Mouse (Mus musculus): ENCODE measurements around the gene Sgk1. TPM values are rescaled to one million over a fixed set of nuclear protein-coding genes. Genes with fewer than 3 reads are reported as not detected.
"Not testable (repeated sequence)": the region's sequence is repeated elsewhere in the genome, so short reads cannot be mapped to it uniquely, and the experiment has no call there.

Sgk1 gene
- total RNA-seq, 1 experiment from 2014 or later: 5.3 TPM

DNA sequence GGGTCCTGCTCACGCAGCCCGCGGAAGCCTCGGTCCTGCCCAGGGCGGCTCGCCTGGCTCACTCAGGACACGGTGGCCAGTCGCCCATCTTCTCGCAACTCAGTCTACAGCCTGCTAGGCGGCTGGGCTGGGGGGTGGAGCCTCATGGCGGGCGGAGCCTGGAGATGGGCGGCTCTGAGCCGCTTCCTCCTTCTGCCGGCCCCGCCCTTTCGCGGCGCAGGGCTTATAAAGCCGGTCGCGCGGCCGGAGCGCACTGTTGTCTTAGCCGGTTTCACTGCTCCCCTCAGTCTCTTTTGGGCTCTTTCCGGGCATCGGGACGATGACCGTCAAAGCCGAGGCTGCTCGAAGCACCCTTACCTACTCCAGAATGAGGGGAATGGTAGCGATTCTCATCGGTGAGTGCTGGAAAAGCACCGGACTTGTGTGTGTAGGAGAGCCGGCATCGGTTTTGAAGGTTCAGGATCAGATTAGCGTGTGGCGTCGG is 112.5 kb downstream of the Sgk1 start:
- peak; percentile 80 for ATAC-seq (replicated peaks; ENCODE audit: low read depth, poor library complexity, severe bottlenecking)

DNA sequence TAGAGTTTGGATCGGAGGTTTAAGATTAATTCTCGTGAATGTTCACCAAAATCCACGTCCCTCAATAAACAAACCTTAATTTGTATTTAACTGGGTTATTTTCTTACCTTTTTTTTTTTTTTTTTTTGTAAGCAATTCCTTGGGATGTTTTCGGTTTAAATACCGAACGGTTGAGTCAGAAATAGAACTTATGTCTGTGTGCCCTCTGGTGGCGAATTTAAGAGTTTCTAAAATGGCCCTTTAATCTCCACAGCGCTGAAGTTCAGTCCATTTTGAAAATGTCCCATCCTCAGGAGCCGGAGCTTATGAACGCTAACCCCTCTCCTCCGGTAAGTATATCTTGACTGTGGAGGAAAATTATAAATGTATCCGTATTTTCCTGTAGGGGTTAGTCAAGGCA is 113.2 kb downstream of the Sgk1 start:
- ATAC-seq (replicated peaks; ENCODE audit: low read depth, poor library complexity, severe bottlenecking): 0 out of 2 replicates have a peak, but pooled peaks have one; percentile 16

DNA sequence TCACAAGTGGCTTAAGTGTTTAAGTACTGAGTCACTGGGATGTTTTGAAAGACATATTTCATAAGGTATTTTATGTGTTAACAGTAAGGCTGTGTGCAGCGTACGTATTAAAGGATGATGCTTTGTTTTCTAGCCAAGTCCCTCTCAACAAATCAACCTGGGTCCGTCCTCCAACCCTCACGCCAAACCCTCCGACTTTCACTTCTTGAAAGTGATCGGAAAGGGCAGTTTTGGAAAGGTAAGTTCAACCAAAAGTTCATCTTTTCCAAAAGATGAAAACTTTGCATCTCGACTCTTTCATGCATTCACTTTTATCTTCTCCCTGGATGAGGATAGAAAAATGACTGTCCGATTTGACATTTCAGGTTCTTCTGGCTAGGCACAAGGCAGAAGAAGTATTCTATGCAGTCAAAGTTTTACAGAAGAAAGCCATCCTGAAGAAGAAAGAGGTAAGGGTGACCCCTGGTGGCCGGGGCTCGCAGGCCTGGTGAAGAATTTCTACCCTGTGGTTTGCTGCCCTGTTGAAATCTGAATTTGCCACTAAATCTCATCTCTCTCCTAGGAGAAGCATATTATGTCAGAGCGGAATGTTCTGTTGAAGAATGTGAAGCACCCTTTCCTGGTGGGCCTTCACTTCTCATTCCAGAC is 113.8 kb downstream of the Sgk1 start:
- 0 out of 2 replicates have a peak, but pooled peaks have one; percentile 27 for ATAC-seq (replicated peaks; ENCODE audit: low read depth, poor library complexity, severe bottlenecking)

DNA sequence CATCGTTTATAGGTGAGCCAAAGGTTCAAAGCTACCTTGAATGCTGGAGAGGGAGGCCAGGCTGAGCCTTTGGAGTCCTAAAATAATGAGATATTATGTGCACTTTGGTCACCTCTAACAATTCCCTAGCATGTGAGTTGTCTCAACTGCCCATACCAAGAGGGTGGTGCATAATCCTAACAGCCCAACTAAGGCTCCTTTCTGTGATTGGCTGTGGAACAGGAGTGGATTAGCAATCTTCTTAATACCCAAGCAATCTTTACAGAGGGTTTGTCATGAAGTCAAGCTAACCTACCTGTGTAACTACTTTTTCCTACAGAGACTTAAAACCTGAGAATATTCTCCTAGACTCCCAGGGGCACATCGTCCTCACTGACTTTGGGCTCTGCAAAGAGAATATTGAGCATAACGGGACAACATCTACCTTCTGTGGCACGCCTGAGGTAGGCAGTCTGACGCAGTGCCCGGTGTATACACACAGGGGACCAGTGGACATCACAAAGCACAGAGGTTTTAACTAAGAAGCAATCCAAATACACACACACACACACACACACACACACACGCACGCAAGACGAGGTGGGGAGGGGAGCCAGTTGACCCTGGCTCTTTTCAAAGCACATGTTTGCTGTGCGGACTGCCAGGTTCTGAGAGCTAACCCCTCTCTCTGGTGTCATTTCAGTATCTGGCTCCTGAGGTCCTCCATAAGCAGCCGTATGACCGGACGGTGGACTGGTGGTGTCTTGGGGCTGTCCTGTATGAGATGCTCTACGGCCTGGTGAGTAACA is 114.9 kb downstream of the Sgk1 start:
- ATAC-seq (replicated peaks; ENCODE audit: low read depth, poor library complexity, severe bottlenecking): no peak

DNA sequence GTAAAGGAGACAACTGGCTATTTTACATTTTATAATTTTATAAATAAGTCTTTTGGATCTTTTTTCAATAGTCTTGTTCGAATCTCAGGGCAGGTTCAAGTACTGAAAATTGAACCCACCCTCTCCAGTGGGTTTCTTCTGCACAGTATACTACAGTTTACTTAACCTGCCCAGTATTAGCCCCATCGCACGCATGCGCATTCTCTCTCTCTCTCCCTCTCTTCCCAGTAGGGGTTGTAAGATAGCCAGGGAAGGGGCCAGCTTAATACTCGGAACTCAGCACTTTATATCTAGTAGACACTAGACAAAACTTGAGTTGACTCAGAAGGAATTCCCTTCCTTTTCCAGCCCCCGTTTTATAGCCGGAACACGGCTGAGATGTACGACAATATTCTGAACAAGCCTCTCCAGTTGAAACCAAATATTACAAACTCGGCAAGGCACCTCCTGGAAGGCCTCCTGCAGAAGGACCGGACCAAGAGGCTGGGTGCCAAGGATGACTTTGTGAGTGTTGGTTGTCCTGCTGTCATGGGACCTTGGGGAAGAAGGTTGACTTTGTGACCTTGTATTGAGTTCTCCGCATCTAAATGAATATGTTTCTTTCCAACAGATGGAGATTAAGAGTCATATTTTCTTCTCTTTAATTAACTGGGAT is 115.7 kb downstream of the Sgk1 start:
- ATAC-seq (replicated peaks; ENCODE audit: low read depth, poor library complexity, severe bottlenecking): no peak

DNA sequence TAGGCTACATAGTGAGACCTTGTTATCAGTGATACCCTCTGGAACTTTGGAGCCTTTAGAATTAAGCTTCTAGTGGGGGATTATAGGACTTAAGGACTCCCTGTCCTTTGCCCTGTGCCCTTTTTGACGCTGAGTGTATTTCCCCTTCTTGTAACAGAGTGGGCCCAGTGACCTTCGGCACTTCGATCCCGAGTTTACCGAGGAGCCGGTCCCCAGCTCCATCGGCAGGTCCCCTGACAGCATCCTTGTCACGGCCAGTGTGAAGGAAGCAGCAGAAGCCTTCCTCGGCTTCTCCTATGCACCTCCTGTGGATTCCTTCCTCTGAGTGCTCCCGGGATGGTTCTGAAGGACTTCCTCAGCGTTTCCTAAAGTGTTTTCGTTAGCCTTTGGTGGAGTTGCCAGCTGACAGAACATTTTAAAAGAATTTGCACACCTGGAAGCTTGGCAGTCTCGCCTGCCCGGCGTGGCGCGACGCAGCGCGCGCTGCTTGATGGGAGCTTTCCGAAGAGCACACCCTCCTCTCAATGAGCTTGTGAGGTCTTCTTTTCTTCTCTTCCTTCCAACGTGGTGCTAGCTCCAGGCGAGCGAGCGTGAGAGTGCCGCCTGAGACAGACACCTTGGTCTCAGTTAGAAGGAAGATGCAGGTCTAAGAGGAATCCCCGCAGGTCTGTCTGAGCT is 116.7 kb downstream of the Sgk1 start:
- ATAC-seq (replicated peaks; ENCODE audit: low read depth, poor library complexity, severe bottlenecking): no peak

DNA sequence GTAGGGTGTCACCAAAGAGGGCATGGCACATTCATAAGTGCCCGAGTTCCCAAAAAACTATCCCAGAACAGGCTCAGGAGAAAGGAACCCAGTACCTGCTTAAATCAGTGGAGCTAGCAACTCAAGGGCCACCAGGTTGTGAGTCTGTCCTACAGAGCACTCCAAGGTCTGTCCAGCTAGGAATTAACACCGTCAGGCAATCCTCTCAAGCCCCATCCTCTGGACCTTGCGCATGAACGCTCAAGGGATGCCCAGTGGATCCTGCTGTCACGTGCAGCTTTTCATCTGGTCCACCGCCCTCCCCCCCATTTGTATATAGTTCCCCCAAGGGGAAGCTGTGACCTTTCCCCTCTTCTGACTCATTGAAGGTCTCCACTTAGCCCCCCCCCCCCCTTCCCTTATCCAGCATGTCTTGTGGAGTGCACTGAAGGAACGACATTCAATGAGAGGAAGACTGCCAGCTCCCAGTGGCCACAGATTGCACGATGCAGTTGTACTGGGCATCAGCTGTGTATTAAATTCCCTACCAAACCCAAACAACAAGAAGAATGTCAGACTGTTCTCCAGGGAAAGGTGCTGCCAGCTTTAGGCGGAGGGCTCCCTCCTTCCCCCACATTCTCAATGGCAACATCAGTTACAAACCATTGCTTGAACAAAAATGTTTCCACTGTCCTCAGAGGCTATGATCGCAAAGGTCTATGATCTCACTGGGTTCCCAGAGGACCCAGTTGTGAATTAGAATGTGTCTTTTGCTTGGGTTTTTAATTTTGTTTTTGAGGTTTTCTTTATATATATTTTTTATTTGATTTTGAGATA is 118.7 kb downstream of the Sgk1 start:
- no peak for ATAC-seq (replicated peaks; ENCODE audit: low read depth, poor library complexity, severe bottlenecking)

DNA sequence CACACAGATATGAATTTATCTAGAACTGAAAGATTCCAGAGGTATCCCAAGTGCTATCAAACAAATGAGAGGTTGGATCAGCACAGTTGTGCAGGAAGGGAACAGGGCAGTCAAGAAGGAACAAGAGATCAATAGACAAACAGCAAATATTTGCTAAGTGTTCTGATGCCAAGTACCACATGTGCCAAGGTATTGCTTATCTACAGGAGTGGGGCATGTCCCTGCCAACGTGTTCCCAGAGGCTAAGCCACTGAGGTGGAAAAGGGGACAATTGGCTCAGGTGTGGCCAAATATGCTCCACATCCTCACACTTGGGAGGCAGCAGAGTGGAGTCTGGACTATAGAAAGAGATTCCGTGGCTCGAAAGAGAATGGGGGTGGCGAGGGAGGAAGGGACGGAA is 119.6 kb downstream of the Sgk1 start:
- no peak for ATAC-seq (replicated peaks; ENCODE audit: low read depth, poor library complexity, severe bottlenecking)

DNA sequence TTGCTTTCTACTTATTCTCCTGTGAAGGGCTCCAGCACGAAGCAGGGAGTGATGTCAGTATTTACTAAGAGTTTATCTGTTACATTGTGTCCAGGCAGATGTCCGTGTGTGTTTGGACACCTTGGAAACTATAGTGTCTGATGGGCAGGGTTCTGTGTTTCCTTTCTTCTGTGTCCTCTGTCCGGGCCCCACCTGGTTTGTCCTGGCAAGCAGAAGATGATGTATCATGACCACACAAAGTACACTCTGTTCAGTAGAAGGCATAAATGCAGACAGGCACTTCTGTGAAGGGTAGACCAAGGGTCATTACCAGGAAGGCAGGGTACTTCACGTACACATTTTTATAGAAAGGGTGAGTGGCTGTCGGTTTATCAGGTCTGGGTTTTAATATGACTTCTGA is 122.8 kb downstream of the Sgk1 start:
- no peak for ATAC-seq (replicated peaks; ENCODE audit: low read depth, poor library complexity, severe bottlenecking)

DNA sequence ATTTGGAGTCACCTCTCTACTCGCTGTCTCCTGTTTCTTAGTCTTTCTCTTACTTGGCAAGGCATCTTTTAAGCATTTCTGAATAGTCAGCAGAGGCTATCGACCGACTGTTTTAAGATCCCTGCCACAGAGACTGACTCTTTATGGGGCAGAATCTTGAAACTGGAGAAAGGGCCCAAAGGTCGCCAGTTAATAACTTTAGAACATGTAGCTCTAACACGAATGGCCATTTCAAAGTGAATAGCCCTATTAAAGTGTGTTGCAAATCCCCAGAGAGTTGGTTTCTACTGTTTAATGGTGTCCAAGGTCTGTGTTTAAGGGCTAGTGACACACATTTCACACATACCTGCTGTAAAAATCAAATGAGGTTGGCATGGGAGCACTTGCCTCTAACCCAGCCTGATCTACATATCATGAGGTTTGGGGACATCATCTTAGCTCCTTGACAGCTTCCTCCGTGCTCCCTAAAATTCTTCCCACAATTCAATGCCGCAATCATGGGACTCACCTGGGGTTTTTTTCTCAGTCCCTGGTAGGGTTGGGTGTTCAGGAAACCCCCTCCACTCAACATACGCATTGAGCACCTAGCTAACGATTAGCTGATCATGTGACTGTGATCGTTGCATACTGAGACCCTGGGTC is 125.3 kb downstream of the Sgk1 start:
- no peak for ATAC-seq (replicated peaks; ENCODE audit: low read depth, poor library complexity, severe bottlenecking)

DNA sequence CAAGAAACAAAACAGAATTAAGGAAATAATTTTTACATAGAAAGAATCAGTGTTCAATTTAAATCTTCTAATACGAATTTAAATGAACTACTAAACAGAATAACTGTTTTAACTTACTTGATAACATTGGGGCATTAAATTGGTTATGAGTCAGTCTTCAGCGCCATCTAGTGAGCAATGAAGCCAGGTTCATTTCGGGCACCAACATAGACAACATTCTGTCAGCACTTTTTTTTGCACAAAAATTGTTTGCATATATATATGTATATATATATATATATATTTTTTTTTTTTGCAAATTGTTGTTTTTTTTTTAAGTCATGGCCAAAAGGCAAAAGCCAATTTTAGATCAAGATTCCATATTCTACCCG is 125.8 kb downstream of the Sgk1 start:
- peak; percentile 63; the same call in 1 of the 2 replicates for ATAC-seq (replicated peaks; ENCODE audit: low read depth, poor library complexity, severe bottlenecking)

DNA sequence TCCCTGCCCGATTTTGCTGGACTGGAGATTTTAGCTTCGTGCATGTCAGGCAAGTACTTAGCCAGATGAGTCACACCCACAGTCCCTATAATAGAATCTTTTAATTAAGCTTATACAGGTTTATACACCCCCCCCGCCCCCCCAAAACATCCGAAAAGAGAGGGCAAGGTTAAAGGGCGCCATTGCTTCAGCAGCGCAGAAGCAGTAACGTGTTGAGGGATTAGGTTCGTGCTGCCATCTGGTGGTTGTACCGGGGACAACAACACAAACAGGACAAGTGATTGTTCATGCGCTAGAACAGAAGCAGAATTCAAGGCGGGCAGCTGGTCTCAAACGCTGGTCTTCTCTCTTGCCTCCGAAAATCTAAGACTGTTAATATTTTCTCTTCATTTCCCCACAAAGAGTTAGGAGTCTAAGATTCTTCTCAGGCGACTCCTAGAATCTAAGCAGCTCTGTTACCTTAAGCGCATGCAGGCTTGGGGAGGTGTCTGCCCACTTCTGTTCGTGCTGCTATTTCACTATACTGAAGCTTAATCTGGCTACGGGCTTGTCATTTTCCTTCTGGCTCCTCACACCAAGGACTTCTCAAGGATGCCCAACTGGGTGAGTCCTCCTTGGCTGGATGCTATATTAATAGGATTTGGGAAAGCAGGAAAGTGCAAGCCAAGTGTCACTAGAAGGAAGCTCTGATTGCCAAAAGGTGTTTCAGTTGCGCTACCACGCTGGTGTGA is 128.3 kb downstream of the Sgk1 start:
- peak; percentile 84; the same call in 1 of the 2 replicates for ATAC-seq (replicated peaks; ENCODE audit: low read depth, poor library complexity, severe bottlenecking)

DNA sequence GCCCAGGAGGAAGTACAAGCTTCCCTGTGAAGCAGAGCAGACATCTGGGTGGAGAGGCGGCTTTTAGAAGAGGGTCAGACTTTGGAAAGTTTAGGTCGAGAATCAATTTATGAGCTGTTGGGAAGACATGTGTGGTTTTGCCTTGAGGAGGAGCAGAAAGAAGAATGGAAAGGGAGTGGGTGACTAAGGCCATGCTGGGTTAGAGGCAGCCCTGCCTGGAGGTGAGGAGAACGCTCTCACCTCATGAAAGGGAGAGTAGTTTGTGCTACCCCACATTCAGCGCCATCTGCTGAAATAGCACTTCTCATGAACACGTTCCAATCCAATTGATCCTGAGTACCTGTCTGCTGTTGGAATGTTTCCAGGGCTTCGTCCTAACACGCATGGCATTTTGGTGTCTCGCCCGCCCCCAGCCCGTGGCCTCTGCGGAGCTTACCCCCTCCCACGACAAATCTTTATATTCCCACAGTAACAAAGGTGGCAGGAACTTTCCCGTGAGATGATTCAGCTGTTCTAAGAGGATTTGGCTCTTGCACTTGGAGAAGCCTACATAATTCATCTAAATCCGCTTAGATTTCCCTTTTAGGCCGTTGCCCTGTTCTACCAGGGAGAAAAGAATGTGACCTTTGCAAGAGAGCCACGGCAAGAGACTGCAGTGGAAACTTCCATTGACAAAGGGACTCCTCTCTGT is 135.6 kb downstream of the Sgk1 start:
- no peak for ATAC-seq (replicated peaks; ENCODE audit: low read depth, poor library complexity, severe bottlenecking)

DNA sequence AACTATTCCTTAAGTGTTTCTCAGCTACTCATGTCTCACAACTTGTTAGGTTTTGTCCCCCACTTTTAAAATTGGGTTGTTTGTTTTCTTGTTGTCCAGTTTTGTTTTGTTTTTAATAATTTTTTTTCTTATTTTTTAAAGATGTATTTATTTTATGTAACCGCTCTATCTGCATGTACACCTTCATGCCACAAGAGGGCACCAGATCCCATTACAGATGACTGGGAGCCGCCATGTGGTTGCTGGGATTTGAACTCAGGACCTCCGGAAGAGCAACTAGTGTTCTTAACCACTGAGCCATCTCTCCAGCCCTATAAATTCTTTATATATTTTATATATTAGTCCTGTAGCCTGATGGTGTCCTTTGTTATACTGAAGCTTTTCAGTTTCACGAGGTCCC is 136.6 kb downstream of the Sgk1 start:
- ATAC-seq (replicated peaks; ENCODE audit: low read depth, poor library complexity, severe bottlenecking): no peak

DNA sequence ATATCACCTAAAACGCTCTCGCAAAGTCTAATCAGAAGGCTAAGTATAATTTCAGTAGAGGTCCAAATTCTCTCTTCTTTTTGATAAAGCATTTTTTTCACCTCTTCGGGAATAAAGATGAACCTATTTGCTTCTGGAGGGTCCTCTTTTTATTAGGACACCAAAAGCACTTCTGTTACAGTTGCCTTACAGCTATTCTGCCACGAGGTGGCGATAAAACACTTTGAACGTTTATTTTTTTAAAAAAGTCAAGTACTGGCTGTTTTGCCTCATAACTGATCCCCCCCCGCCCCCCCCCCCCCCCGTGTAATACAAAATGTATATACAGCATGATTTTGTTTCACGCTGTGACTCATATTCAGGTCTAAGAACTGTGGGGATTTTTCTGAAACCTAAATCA is 152.3 kb downstream of the Sgk1 start:
- ATAC-seq (replicated peaks; ENCODE audit: low read depth, poor library complexity, severe bottlenecking): no peak

DNA sequence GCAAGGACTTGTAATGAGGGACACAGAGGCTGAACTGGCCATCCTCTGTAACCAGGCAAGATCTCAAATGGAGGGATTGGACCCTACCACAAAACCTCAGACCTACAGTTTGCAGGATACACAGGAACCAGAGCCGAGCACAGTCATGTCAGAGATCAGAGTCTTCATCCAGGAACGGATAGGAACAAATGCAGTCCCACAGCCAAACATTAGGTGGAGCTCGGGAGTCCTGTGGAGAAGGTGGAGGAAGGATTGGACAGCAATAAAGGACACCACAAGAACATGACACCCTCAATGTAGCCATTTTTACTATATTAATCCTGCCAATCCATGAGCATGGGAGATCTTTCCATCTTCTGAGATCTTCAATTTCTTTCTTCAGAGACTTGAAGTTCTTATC is 154.3 kb downstream of the Sgk1 start:
- ATAC-seq (replicated peaks; ENCODE audit: low read depth, poor library complexity, severe bottlenecking): not testable (repeated sequence)
